Mouse (Mus musculus) liver, embryonic 16.5 days (tissue): ENCODE measurements around the gene Xpnpep3. TPM values are rescaled to one million over a fixed set of nuclear protein-coding genes. Genes with fewer than 3 reads are reported as not detected.

Experiments used
- ATAC-seq: fragments of 200-750 bp; cut with Nextera tagmentation; 2 replicates; pipeline ENCODE4 v1.8.0; 2017; ENCODE audit warnings: low read depth, mild to moderate bottlenecking, moderate number of reproducible peaks, moderate library complexity
- H3K27ac ChIP-seq: fragments of 300-500 bp; sonication (generic); 2 replicates; pipeline ENCODE4 v1.5.1; 2014; ENCODE audit warnings: mild to moderate bottlenecking, low read length
- H3K27me3 ChIP-seq: fragments of 300-500 bp; sonication (generic); 2 replicates; pipeline ENCODE4 v1.6.1; 2014; ENCODE audit warnings: low read depth, low read length, mixed read lengths; ENCODE audit not compliant: control insufficient read depth, insufficient read depth
- H3K36me3 ChIP-seq: fragments of 300-500 bp; sonication (generic); 2 replicates; pipeline ENCODE4 v1.6.1; 2014; ENCODE audit warnings: mild to moderate bottlenecking; ENCODE audit not compliant: control insufficient read depth, insufficient read depth
- H3K4me1 ChIP-seq: fragments of 300-500 bp; sonication (generic); 2 replicates; pipeline ENCODE4 v1.6.1; 2014; ENCODE audit warnings: low read depth, low read length, mixed read lengths; ENCODE audit not compliant: control insufficient read depth
- H3K4me2 ChIP-seq: fragments of 300-500 bp; sonication (generic); 2 replicates; pipeline ENCODE4 v1.6.1; 2014; ENCODE audit warnings: low read depth, low read length, mixed read lengths
- H3K4me3 ChIP-seq: fragments of 300-500 bp; sonication (generic); 2 replicates; pipeline ENCODE4 v1.5.1; 2014; ENCODE audit warnings: low read depth, mild to moderate bottlenecking, low read length
- H3K9ac ChIP-seq: fragments of 300-500 bp; sonication (generic); 2 replicates; pipeline ENCODE4 v1.6.1; 2014; ENCODE audit warnings: low read depth, low read length
- H3K9me3 ChIP-seq: fragments of 300-500 bp; sonication (generic); replicated peaks from 2 replicates; pipeline ENCODE4 v1.6.1; 2016; ENCODE audit warnings: low read length; ENCODE audit not compliant: control insufficient read depth
- WGBS: fragments of 180-500 bp; shearing (Covaris S2); extraction: QIAGEN DNeasy Blood & Tissue Kit; methylation state at CpG from one replicate; pipeline ENCODE4 v1.1.7; 2014; ENCODE audit not compliant: insufficient replicate concordance; 5-methylcytosine and 5-hydroxymethylcytosine counted together
- polyA plus RNA-seq: library from polyadenylated mRNA; unstranded; fragments of >200 nt; fragmentation: Nextera tagmentation; extraction: Ambion mirVana; gene quantifications from 2 replicates; pipeline ENCODE4 v1.2.1, GENCODE M21; 2015

Xpnpep3 gene
- polyA plus RNA-seq, 1 experiment from 2014 or later, result 6.6 TPM

- peak; percentile 20 for ATAC-seq
- 26% methylated on average over 6 of the region's 6 CpGs for WGBS
- peak overlapping the region; percentile 82 for H3K4me3 ChIP-seq
Observed at GRCm38 (mm10) chr15:81361022-81361404, 38.9 kb upstream of the Xpnpep3 start.

GRCm38 (mm10) chr15:81361417-81362015 lies 38.4 kb upstream of the Xpnpep3 start:
- peak overlapping the region; percentile 82 for H3K4me3 ChIP-seq
- WGBS, result 8% methylated on average over 10 of the region's 10 CpGs
- no peak overlapping the region for H3K9ac ChIP-seq
- peaks cover 38% of the 10 kb centered on the region for H3K4me1 ChIP-seq
- H3K9me3 ChIP-seq, result no peaks in the 10 kb centered on the region
- peak; percentile 5; the same call in 1 of the 2 replicates for ATAC-seq
- no peaks in the 10 kb centered on the region for H3K27me3 ChIP-seq
- H3K4me2 ChIP-seq, result peak overlapping the region; percentile 80
- H3K27ac ChIP-seq, result peak overlapping the region; percentile 88
- H3K36me3 ChIP-seq, result peaks cover 3% of the 10 kb centered on the region; the same call in 1 of the 2 replicates

More at GRCm38 (mm10) chr15:81361022-81361404, 38.9 kb upstream of the Xpnpep3 start:
- Histone ChIP-seq H3K27ac (peak overlapping the region; percentile 88), H3K9ac (peak overlapping the region; percentile 24), H3K9me3 (no peaks in the 10 kb centered on the region), H3K4me1 (peaks cover 38% of the 10 kb centered on the region), H3K4me2 (peak overlapping the region; percentile 80), H3K36me3 (0 out of 2 replicates have a peak, but pooled peaks cover 3% of the 10 kb centered on the region), H3K27me3 (no peaks in the 10 kb centered on the region)

GRCm38 (mm10) chr15:81362501-81362900 lies 37.4 kb upstream of the Xpnpep3 start:
- no peak overlapping the region for H3K4me2 ChIP-seq
- no peak for ATAC-seq
- no peaks in the 10 kb centered on the region for H3K9me3 ChIP-seq
- no peak overlapping the region for H3K4me3 ChIP-seq
- 71% methylated on average over 1 of the region's 1 CpGs for WGBS
- H3K4me1 ChIP-seq, result peaks cover 36% of the 10 kb centered on the region
- peaks cover 3% of the 10 kb centered on the region; the same call in 1 of the 2 replicates for H3K36me3 ChIP-seq
- no peaks in the 10 kb centered on the region for H3K27me3 ChIP-seq
- H3K9ac ChIP-seq, result no peak overlapping the region
- H3K27ac ChIP-seq, result peak overlapping the region; percentile 45; the same call in 1 of the 2 replicates

- no peak overlapping the region for H3K9ac ChIP-seq
- H3K36me3 ChIP-seq, result peaks cover 3% of the 10 kb centered on the region; the same call in 1 of the 2 replicates
- ATAC-seq, result no peak
- 71% methylated on average over 1 of the region's 1 CpGs for WGBS
- H3K27ac ChIP-seq, result no peak overlapping the region; the same call in 1 of the 2 replicates
- peaks cover 27% of the 10 kb centered on the region for H3K4me1 ChIP-seq
- H3K9me3 ChIP-seq, result no peaks in the 10 kb centered on the region
- H3K4me2 ChIP-seq, result no peak overlapping the region
- no peak overlapping the region for H3K4me3 ChIP-seq
- no peaks in the 10 kb centered on the region for H3K27me3 ChIP-seq
Observed at GRCm38 (mm10) chr15:81364271-81364670, 35.7 kb upstream of the Xpnpep3 start.

GRCm38 (mm10) chr15:81365246-81365645 lies 34.7 kb upstream of the Xpnpep3 start:
- 57% methylated on average over 8 of the region's 8 CpGs for WGBS
- Histone ChIP-seq H3K27ac (0 out of 2 replicates have a peak overlapping the region, but pooled peaks have one; percentile 22), H3K4me2 (no peak overlapping the region), H3K27me3 (no peaks in the 10 kb centered on the region), H3K9ac (no peak overlapping the region), H3K9me3 (no peaks in the 10 kb centered on the region), H3K4me3 (no peak overlapping the region), H3K4me1 (peaks cover 19% of the 10 kb centered on the region), H3K36me3 (peaks cover 4% of the 10 kb centered on the region; the same call in 1 of the 2 replicates)
- ATAC-seq, result no peak

GRCm38 (mm10) chr15:81366241-81366640 lies 33.7 kb upstream of the Xpnpep3 start:
- no peaks in the 10 kb centered on the region for H3K9me3 ChIP-seq
- ATAC-seq, result no peak
- no peaks in the 10 kb centered on the region for H3K27me3 ChIP-seq
- no peak overlapping the region for H3K4me2 ChIP-seq
- H3K27ac ChIP-seq, result no peak overlapping the region
- no peak overlapping the region for H3K9ac ChIP-seq
- no peak overlapping the region for H3K4me3 ChIP-seq
- 64% methylated on average over 4 of the region's 4 CpGs for whole genome bisulfite sequencing
- H3K36me3 ChIP-seq, result peaks cover 8% of the 10 kb centered on the region; the same call in 1 of the 2 replicates
- peaks cover 14% of the 10 kb centered on the region for H3K4me1 ChIP-seq

- no peak overlapping the region for H3K4me3 ChIP-seq
- no peak overlapping the region for H3K4me2 ChIP-seq
- no peaks in the 10 kb centered on the region; the same call in 1 of the 2 replicates for H3K4me1 ChIP-seq
- WGBS, result 62% methylated on average over 1 of the region's 1 CpGs
- H3K27ac ChIP-seq, result no peak overlapping the region
- no peaks in the 10 kb centered on the region for H3K9me3 ChIP-seq
- H3K9ac ChIP-seq, result no peak overlapping the region
- no peaks in the 10 kb centered on the region for H3K27me3 ChIP-seq
- ATAC-seq, result no peak
- peaks cover 11% of the 10 kb centered on the region; the same call in 1 of the 2 replicates for H3K36me3 ChIP-seq
Observed at GRCm38 (mm10) chr15:81368601-81369000, 31.3 kb upstream of the Xpnpep3 start.

- H3K27ac ChIP-seq, result no peak overlapping the region
- no peak for ATAC-seq
- H3K9me3 ChIP-seq, result no peaks in the 10 kb centered on the region
- peaks cover 13% of the 10 kb centered on the region for H3K36me3 ChIP-seq
- H3K4me1 ChIP-seq, result no peaks in the 10 kb centered on the region; the same call in 1 of the 2 replicates
- H3K9ac ChIP-seq, result no peak overlapping the region
- H3K4me3 ChIP-seq, result no peak overlapping the region
- H3K4me2 ChIP-seq, result no peak overlapping the region
- no peaks in the 10 kb centered on the region for H3K27me3 ChIP-seq
- 88% methylated on average over 1 of the region's 1 CpGs for WGBS
Observed at GRCm38 (mm10) chr15:81370356-81370755, 29.6 kb upstream of the Xpnpep3 start.

- WGBS, result 80% methylated on average over 11 of the region's 11 CpGs
- Histone ChIP-seq H3K27me3 (no peaks in the 10 kb centered on the region), H3K4me1 (no peaks in the 10 kb centered on the region), H3K4me3 (no peak overlapping the region), H3K27ac (no peak overlapping the region), H3K9me3 (no peaks in the 10 kb centered on the region), H3K36me3 (peaks cover 13% of the 10 kb centered on the region), H3K9ac (no peak overlapping the region), H3K4me2 (no peak overlapping the region)
- ATAC-seq, result no peak
Observed at GRCm38 (mm10) chr15:81374621-81375020, 25.3 kb upstream of the Xpnpep3 start.
